Mouse (Mus musculus): Measurements from ENCODE around the gene Nlrp3. TPM values are rescaled to one million over a fixed set of nuclear protein-coding genes. Genes with fewer than 3 reads are reported as not detected.
A peak's percentile ranks its signal among the peaks of the same experiment; 100 is the strongest.

Gene Nlrp3
- total and polyA plus RNA-seq, 3 experiments: 0.33 to 0.55 (median 0.45) TPM

DNA sequence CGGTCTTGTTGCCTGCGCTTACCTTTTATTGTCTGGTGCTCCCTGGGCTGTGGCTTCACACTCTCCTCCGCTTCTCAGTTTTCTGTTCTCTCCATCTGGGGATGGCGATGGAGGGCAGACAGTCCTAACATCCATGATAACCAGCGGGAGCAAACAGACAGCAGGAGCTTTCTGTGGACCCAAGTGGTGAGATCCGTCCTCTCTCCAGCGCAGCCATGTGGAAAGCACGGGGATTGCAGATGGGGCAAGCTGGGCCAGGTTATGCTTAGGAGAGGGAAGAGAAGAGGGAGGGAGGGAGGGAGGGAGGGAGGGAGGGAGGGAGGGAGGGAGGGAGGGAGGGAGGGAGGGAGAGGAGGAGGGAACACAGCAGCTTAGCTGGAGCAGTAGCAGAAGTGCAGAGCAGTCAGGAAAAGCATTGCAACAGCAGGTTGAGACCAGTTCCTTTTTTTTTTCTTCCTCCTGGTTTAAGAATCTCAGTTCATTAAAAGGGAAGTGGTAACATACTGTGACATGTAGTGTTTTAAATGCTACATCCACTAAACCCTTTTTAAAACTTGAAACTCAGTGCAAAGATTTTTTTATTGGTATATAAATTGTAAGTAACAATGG, 14.8 kb upstream of the Nlrp3 start, which contains the start of gene Zkscan17:
TSS of gene Zkscan17 (minus strand) at position 280 of the 609 bp plus-strand sequence.
- Histone ChIP-seq H3K27me3 (ENCODE audit: control insufficient read depth, insufficient read depth, low read length) (no peaks in the 10 kb centered on the region), H3K4me3 (no peak within 1 kb of the TSS), H3K36me3 (ENCODE audit: control insufficient read depth, insufficient read depth, low read length) (no peaks in the 10 kb centered on the region), H3K27ac (no peak within 1 kb of the TSS), H3K4me1 (ENCODE audit: control insufficient read depth, insufficient read depth, low read length) (no peaks in the 10 kb centered on the region; the same call in 1 of the 2 replicates), H3K9ac (ENCODE audit: low read depth, low read length) (no peak within 1 kb of the TSS), H3K79me2 (replicated peaks; ENCODE audit: control insufficient read depth, insufficient read depth, low read length) (no peaks in the 10 kb centered on the region)
- WGBS: 47% methylated on average over 8 of the region's 8 CpGs
- no peak for TF ChIP-seq EP300 (IDR thresholded peaks at IDR 0.05; ENCODE audit: insufficient read depth, low read depth, low read length)
- peak; percentile 28 for TF ChIP-seq CTCF (IDR thresholded peaks at IDR 0.05)
- intact Hi-C loops (cut with DNase I): loop anchor here (5.0 to 10.0 kb wide), 2 partner anchors 86 to 228 kb away; no protein-coding TSS in a partner anchor
- DNase-seq: peak; percentile 22 to 42

DNA sequence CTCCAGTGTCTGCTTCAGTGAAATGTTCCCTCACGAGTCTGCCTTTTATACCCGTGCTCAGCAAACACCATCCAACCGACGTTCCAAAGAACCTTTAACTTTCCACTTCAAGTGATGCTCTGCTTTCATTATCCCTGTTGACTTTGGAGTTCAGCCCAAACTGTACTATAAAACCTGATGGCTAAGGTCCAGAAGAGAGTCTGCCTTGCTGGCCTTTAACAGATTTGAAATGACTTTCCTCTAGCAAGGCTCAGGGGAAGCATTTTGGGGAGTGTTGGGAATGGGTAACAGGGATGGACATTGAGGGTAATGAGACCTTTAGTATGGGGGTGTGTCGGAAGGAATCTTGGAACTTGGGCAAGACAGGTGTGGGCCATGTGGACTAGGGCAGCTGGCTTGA, 11.1 kb upstream of the Nlrp3 start:
- peaks cover 2% of the 10 kb centered on the region for H3K4me1 ChIP-seq (ENCODE audit: control insufficient read depth, insufficient read depth, low read length)
- no peaks in the 10 kb centered on the region for H3K79me2 ChIP-seq (replicated peaks; ENCODE audit: control insufficient read depth, insufficient read depth, low read length)
- intact Hi-C loops (cut with DNase I): no loop called here
- H3K36me3 ChIP-seq (ENCODE audit: control insufficient read depth, insufficient read depth, low read length): no peaks in the 10 kb centered on the region
- H3K27ac ChIP-seq: no peak overlapping the region
- WGBS: 58% methylated on average over 5 of the region's 5 CpGs
- H3K27me3 ChIP-seq (ENCODE audit: control insufficient read depth, insufficient read depth, low read length): no peaks in the 10 kb centered on the region
- H3K9ac ChIP-seq (ENCODE audit: low read depth, low read length): no peak overlapping the region
- no peak for DNase-seq
- no peak for TF ChIP-seq POLR2A (IDR thresholded peaks at IDR 0.05; ENCODE audit: insufficient read depth, low read depth, low read length)
- TF ChIP-seq EP300 (IDR thresholded peaks at IDR 0.05; ENCODE audit: insufficient read depth, low read depth, low read length): no peak
- TF ChIP-seq CTCF (IDR thresholded peaks at IDR 0.05): no peak
- no peak overlapping the region for H3K4me3 ChIP-seq

DNA sequence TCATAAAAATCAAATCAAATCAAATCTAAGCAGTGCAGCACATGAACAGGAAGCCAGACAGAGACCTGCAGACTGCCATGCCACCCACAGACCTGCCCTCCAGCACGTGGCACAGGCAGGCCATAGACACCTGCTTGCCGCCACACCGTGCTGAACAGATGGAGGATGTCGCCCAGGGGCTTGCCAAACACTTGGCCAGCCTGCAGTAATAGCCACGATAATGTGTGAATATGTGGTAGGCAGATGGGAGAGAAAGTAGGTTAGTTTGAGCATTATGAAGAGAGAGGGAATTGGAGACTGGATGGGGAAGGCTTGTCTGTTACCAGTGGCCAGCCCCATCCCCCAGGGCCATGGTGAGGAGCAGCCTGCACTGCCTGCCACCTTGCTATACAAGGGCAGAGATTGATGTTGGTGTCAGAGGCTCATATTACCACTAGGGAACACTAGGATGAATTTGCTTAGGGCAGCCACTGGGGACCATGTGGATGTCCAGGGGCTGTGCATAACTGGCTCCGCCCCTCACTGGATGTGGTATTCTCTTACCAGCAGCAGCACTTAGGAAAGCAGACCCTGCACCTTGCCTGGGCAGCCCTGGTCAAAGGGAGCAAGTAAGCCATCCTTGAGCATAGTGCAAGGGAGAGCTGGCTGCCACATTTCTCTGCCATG, 10.4 kb upstream of the Nlrp3 start:
- no peak overlapping the region for H3K9ac ChIP-seq (ENCODE audit: low read depth, low read length)
- H3K27me3 ChIP-seq (ENCODE audit: control insufficient read depth, insufficient read depth, low read length): no peaks in the 10 kb centered on the region
- intact Hi-C loops (cut with DNase I): no loop called here
- WGBS: 82% methylated on average over 6 of the region's 6 CpGs
- peaks cover 2% of the 10 kb centered on the region; the same call in 1 of the 2 replicates for H3K4me1 ChIP-seq (ENCODE audit: control insufficient read depth, insufficient read depth, low read length)
- TF ChIP-seq POLR2A (IDR thresholded peaks at IDR 0.05; ENCODE audit: insufficient read depth, low read depth, low read length) (no peak), EP300 (IDR thresholded peaks at IDR 0.05; ENCODE audit: insufficient read depth, low read depth, low read length) (no peak), CTCF (IDR thresholded peaks at IDR 0.05) (no peak)
- DNase-seq: no peak
- no peaks in the 10 kb centered on the region for H3K36me3 ChIP-seq (ENCODE audit: control insufficient read depth, insufficient read depth, low read length)
- H3K79me2 ChIP-seq (replicated peaks; ENCODE audit: control insufficient read depth, insufficient read depth, low read length): no peaks in the 10 kb centered on the region
- no peak overlapping the region for H3K27ac ChIP-seq
- no peak overlapping the region for H3K4me3 ChIP-seq

GRCm38 (mm10) chr11:59531562-59531961, 9.8 kb upstream of the Nlrp3 start:
- no peak overlapping the region for H3K4me3 ChIP-seq
- no peaks in the 10 kb centered on the region for H3K27me3 ChIP-seq (ENCODE audit: control insufficient read depth, insufficient read depth, low read length)
- H3K4me1 ChIP-seq (ENCODE audit: control insufficient read depth, insufficient read depth, low read length): peaks cover 2% of the 10 kb centered on the region; the same call in 1 of the 2 replicates
- H3K36me3 ChIP-seq (ENCODE audit: control insufficient read depth, insufficient read depth, low read length): no peaks in the 10 kb centered on the region
- intact Hi-C loops (cut with DNase I): no loop called here
- no peak overlapping the region for H3K27ac ChIP-seq
- no peak overlapping the region for H3K9ac ChIP-seq (ENCODE audit: low read depth, low read length)
- no peak for DNase-seq
- no peaks in the 10 kb centered on the region for H3K79me2 ChIP-seq (replicated peaks; ENCODE audit: control insufficient read depth, insufficient read depth, low read length)
- TF ChIP-seq POLR2A (IDR thresholded peaks at IDR 0.05; ENCODE audit: insufficient read depth, low read depth, low read length) (no peak), EP300 (IDR thresholded peaks at IDR 0.05; ENCODE audit: insufficient read depth, low read depth, low read length) (no peak), CTCF (IDR thresholded peaks at IDR 0.05) (no peak)
- WGBS: 85% methylated on average over 5 of the region's 5 CpGs

DNA sequence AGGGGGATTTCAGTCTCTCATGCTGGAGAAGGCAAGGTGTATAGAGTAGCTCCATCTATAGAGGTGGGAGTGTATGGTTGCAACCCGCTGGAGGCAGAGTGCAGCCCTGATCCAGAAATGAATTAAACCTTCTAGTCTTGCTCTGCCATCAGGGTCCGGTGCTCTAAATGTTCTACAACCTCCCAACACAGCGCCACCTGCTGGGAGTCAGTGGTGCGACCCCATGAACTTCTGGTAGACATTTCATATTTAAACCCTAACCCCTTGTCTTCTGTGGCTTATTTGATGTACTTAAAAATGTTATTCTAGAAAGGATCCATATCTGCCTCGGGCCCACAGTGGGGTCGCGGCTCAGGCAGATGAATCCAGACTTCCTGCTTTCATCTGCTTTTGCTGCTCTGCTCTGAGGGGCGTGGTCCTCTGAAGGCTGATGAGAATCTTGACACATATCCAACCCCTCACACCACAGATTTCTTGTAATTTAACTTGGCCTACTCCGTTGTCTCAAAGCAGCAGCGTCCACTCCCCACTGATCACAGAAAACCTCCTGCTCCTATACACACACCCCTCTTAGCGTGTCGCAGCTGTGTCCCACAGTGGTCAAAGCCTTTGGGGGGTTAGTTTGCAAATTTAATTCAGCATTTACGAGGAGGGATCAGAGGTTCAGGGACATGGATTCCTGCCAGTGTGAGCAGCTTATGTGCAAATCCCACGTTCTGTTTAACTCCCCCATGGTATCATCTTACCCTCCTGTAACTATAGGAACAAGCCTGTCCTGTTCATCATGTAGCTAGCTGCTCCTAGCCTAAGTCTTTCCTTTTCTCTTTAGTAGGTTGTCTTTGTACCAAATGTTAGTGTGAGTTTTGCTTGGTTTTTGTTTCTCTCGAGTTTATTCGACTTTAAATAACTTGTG, 3.9 kb upstream of the Nlrp3 start:
- H3K9ac ChIP-seq (ENCODE audit: low read depth, low read length): no peak overlapping the region
- no peak overlapping the region for H3K4me3 ChIP-seq
- H3K36me3 ChIP-seq (ENCODE audit: control insufficient read depth, insufficient read depth, low read length): no peaks in the 10 kb centered on the region
- 69% methylated on average over 16 of the region's 16 CpGs for WGBS
- peaks cover 2% of the 10 kb centered on the region; the same call in 1 of the 2 replicates for H3K4me1 ChIP-seq (ENCODE audit: control insufficient read depth, insufficient read depth, low read length)
- no peak overlapping the region for H3K27ac ChIP-seq
- DNase-seq: no peak
- no peaks in the 10 kb centered on the region for H3K79me2 ChIP-seq (replicated peaks; ENCODE audit: control insufficient read depth, insufficient read depth, low read length)
- H3K27me3 ChIP-seq (ENCODE audit: control insufficient read depth, insufficient read depth, low read length): no peaks in the 10 kb centered on the region
- TF ChIP-seq POLR2A (IDR thresholded peaks at IDR 0.05; ENCODE audit: insufficient read depth, low read depth, low read length) (no peak), EP300 (IDR thresholded peaks at IDR 0.05; ENCODE audit: insufficient read depth, low read depth, low read length) (no peak), CTCF (IDR thresholded peaks at IDR 0.05) (peak; percentile 64)
- intact Hi-C loops (cut with DNase I): no loop called here

Measured in heart, adult 2 months (tissue).